Mouse (Mus musculus) 3T3-L1 (cell line): Measurements from ENCODE around the gene Sox2.

Source experiments
- DNase-seq: peaks from one replicate; pipeline ENCODE4 v3.0.0-alpha.2; 2015; ENCODE audit warnings: low read depth, low spot score

The Sox2 gene

GRCm38 (mm10) chr3:34649726-34650620 is at the start of gene Sox2:
Gene Sox2, plus strand, starts transcription at chr3:34650405.
- DNase-seq: no peak

DNA sequence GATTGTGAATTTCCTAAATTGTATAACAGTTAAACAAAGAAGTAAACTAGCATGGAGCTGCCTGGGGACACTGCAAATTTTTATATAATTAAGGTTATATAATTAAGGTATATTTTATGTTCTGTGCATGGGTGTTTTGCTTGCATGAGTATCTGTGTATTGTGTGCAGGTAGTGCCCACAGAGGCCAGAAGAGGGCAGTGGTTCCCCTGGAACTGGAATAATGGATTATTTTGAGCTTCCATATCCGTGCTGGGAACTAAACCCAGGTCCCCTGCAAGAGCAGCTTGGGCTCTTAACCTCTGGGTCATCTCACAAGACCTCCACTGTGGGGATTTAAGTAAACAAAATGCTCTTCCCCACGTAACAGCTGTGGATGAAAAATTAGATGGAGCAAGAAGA is 49.1 kb upstream of the Sox2 start:
- no peak for DNase-seq

- no peak for DNase-seq
Measured at GRCm38 (mm10) chr3:34614107-34614506, 36.1 kb upstream of the Sox2 start.

- DNase-seq: no peak
Measured at GRCm38 (mm10) chr3:34615526-34615925, 34.7 kb upstream of the Sox2 start.

- no peak for DNase-seq
Measured at GRCm38 (mm10) chr3:34618934-34619333, 31.3 kb upstream of the Sox2 start.

DNA sequence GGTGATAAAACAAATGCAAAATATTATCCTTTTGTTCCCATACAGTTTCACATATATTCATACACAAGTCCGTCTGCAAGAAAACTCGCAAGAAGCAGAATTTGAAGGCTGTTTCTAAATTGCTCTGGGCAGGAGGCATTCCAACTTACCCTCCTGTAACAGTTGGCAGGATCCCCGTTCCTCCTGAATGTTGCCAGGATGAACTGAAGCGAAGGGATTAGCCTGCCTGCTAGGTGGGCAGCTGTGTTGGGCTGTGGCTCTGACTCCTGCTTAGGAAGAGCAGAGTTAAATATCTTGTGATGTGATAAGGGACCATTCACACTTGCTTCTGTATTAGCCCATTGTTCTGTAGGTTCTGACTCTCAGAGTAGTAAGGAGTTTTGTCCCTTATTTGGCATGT is 30.1 kb upstream of the Sox2 start:
- DNase-seq: no peak

DNA sequence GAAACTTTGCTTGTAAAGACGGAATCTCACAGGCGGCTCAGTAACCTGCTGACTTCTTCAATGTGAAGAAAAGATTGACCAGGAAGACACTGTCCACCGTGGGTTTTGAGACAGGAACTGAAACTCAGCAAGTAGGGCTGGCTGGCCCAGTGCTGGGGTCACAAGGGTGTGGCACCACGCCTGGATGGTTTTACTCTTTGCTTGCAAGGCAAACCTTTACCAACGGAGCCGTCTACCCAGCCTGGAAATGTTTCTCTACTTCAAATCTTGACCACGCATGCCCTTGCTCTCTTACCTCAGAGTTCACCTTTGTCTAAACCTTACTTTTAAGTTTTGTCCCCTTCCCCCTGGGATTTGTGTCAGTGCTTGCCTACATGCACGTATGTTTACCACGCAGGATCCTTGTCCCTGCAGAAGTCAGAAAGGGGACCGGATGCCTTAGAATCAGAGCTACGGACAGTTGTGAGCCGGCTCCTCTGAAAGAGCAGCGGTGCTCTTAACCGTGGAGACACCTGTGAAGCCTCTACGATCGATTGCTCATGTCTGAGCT is 25.4 kb upstream of the Sox2 start:
- DNase-seq: no peak

DNA sequence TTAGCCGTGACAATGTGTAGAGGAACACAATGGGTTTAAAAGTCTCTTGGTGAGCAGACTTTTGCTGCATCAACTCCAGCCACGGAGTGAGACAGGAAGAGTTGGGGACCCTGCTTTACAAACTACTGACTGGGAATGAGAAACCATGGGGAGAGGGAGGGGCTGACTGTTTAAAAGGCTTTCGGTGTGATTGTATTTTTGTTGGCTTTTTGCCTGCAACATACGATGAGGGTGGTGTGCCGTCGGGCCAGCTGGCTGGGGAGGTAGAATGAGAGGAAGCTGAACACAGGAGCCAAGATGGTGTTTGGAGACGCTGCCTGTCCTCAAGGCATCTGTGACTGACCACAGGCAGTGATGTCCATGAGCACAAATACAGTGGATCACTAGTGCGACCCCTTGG is 23.7 kb upstream of the Sox2 start:
- DNase-seq: no peak

DNA sequence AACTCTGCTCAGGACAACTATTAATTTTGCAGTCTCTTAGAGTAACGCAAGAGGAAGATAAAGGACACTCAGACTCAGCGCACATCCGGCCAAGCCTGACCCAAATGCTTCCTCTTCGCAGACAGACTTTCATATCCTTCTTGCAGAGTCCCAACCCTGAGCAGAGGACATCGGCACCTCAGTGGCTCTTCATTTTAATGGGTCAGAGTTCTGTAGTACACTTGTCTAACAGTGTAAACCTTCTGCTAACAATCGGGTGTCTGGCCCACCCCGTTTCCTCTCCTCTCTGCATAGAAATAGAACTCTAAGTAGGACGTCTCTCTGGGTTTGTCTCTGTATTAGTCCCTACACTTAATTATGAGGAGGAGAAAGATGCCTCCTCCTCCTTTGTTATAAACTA is 20.2 kb upstream of the Sox2 start:
- no peak for DNase-seq

DNA sequence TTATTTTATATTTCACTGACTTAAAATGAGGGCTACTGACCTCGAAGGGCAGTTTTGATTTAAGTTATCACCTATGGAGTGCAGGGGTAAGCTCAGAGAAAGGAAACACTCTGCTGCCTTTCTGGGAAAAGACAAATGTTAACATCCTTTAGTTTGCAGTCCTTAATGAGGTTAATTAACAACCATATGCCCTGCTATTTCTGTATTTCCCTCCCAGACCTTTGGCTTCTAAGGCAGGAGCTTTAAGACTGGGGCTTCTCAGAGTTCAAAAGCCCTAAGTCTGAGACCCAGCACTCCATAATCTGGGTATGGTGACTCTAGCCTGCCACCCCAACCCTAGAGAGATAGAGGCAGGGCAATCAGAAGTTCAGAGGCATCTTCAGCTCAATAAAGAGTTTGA is 19.5 kb upstream of the Sox2 start:
- no peak for DNase-seq

GRCm38 (mm10) chr3:34636958-34637357 is 13.2 kb upstream of the Sox2 start:
- DNase-seq: no peak

DNA sequence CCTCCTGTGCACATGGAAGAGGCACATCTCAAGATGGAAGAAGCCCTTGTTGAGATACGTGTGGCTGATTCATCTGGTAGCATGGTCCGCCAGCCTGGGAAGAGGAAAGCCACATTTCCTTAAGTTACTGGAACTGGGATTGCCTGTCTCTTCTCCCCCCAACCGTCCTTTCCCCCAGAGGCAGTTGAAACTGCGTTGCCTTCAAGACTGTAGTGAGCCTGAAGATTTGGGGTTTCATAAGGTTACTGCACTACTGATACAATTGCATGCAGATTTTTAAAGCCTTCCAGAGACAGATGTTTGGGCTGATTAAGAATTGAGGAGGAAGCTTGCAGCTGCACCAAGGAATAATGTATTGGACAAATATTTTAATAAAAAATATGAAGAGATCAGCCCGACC is 12.7 kb upstream of the Sox2 start:
- no peak for DNase-seq

DNA sequence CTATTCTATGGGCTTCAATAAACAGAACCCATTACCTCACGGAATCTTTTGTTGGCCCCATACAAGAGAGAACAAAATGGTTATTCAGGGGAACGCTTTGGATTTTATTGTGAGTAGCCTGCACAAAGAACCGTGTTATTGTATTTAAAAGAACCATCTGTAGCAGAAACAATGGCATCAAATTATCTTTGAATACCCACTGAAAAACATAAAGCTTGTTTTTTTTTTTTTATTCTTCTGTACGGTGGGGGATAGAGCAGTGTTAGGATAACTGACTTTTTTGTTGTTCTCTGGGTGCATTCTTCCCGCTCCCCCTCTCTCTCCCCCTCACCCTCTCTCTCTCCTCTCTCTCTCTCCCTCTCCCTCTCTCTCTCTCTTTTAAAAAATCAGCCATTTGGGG is 12.3 kb upstream of the Sox2 start:
- DNase-seq: no peak

GRCm38 (mm10) chr3:34638344-34638743 is 11.9 kb upstream of the Sox2 start:
- no peak for DNase-seq

- peak; percentile 49 for DNase-seq
Measured at GRCm38 (mm10) chr3:34639031-34639872, 11.0 kb upstream of the Sox2 start.

DNA sequence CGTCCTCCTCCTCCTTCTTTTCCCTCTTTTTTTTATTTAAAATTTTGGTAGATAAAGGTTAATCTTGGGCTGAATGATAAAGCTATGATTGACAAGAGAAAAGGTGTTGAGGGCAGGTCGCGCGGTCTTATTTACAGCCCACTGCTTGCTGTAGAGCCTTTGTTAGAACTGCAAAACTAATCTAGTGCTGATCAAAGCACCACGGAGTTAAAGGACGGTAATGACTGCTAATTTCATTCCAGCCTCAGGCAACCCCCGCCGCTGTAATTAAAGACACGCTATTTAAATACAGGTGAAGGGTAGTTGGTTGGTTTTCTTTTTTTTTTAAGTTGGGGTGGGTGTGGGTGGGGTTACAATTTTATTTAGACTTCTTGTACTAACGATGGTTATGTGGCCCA is 10.3 kb upstream of the Sox2 start:
- DNase-seq: no peak

GRCm38 (mm10) chr3:34640276-34640675 is 9.9 kb upstream of the Sox2 start:
- no peak for DNase-seq

- no peak for DNase-seq
Measured at GRCm38 (mm10) chr3:34640690-34641600, 9.3 kb upstream of the Sox2 start.

GRCm38 (mm10) chr3:34641756-34642497 is 8.3 kb upstream of the Sox2 start:
- DNase-seq: no peak

DNA sequence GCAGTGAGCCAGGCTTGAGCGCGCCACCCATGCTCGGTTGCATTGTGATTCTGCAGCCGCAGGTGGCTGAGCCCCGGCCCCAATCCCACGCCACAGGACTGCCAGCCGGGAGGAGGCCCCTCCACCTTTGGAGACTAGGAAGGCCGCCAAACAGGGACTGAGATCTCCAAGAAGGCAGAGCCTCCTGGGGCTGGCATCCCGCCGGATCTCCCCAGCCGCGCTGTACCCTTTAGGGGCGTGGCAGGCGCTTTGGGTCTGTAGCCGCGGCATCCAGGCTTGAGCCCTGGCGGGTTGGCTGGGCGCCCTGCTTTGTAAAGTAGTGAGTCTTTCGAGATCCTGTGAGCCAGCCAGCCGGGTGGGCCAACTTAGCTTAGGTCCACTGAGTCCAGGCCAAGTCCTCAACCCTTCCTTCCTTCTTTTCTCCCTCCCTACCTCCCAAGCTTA is 7.7 kb upstream of the Sox2 start:
- DNase-seq: peak; percentile 9

- DNase-seq: no peak
Measured at GRCm38 (mm10) chr3:34643067-34643466, 7.1 kb upstream of the Sox2 start.
